Mouse (Mus musculus): ENCODE results near the gene Zfp868.

DNA sequence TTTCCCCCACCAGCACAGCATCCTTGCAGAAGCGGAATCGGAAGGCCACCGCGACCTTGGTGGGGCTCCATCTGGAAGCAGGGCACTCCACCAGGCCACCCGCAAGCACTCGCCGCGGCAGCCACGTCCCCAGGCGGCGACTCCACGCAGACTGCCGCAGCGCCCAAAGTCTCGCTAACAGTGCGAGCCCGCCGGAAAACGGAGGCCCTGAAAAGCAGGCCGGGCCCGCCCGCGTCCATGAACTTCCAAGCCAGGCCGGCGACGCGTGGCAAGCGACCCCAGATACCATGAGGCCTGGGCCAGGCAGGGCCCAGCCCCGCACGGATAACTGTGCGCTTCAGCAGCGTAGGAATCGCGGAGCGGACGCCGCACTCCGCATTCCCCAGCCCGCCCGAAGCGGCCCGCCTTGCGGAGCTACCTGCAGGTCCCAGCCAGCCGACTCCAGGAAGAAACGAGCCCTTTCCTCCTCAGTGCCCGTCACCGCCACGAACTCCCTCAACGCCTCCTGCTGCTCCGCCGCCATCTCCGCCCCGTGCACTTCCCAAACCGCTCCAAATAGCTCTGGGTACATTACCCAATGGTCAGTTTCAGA, 40.6 kb downstream of the Zfp868 start:
- TF ChIP-seq GATA1 (IDR thresholded peaks at IDR 0.05; ENCODE audit: borderline replicate concordance, low read length): no peak
- TF ChIP-seq FLI1 (IDR thresholded peaks at IDR 0.05; ENCODE audit: low read length): no peak

Data from megakaryocyte, embryonic 14.5 days (primary cell).